Mouse (Mus musculus) Muller cell, postnatal 12 days (primary cell): Measurements from ENCODE around the gene Stat1.

Source experiments
- DNase-seq: peaks from one replicate; pipeline ENCODE4 v3.0.0-alpha.2; 2015; ENCODE audit errors: inconsistent ontology term

Gene Stat1

DNA sequence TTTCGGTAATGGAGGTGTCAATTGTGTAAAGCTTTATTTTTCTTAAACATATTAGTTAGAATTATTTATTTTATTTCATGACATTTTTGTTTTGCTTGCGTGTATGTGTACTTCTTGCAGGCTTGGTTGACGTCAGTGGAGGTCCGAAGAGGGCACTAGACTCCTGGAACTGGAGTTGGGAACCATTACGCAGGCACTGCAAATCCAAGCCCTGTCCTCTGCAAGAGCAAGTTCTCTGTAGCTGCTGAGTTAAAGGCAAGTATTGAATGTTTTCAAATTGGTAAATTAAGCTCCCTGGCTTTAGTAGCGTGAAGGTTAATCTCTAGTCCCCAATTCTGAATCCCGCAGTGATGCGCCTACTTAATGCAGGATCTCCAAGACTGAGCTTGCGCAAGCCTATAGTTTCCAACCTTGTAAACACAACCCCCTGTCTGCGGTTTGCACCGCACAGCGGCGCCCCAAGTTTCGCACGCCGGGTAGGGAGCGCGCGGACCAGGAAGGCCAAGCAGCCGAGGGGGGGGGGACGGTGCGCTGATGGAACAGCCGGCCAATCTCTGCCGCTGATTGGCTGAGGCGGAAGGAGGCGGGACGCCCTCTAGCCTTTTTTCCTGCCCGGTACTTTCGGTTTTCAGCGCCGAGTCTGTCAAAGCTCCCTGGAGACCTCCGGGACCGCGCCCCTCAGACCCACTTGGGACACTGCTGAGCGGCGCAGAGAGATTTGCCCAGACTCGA is at the start of gene Stat1:
Gene Stat1 (plus strand): TSS at position 581 of the 732 bp plus-strand sequence.
- peak; percentile 97 for DNase-seq

DNA sequence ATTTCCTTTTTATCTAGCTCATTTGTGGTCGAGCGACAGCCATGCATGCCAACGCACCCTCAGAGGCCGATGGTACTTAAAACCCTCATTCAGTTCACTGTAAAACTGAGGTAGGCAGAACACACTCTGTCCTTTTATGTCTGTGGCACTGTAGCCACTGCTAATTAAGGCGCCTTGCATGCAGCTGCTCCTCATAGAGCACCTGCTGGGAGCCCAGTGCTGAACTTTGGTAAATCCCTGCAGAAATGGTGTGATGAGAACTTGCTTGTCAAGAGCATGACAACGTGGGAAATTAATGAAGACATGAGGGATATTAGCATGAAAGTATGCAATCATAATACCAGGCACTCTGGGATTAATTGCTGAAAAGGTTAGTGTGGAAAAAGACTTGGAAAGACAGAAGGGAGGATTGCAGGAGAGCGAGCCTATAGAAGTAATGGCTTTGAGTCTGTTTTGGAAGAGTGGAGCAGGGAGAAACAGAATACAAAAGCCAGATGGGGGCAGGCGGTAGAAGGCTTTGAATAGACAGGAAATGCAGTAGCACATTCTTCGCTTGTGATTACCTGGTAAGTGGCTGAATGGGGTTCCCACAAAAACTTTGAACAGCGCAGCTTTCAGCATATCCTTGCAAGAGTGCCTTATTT is 39.4 kb upstream of the Stat1 start:
- DNase-seq = peak; percentile 38

DNA sequence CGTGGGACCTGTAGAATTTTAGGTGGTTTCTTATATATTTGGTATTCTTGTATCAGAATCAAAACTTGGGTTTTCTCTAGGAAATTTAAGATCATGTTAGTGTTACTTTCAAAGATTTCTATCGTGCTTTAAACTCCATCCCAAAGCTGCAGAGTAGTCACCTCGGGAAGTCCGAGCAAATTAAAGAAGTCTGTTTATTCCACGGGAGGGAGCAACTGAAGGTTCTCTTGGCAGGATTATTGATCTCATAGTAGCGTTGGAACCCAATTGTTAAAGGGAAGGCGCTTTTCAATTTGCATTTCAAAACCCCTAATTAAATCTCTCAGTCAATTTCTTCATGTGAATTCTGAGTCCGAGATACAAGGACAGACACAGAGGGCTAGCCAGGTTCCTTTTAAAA is 38.9 kb upstream of the Stat1 start:
- DNase-seq = no peak

DNA sequence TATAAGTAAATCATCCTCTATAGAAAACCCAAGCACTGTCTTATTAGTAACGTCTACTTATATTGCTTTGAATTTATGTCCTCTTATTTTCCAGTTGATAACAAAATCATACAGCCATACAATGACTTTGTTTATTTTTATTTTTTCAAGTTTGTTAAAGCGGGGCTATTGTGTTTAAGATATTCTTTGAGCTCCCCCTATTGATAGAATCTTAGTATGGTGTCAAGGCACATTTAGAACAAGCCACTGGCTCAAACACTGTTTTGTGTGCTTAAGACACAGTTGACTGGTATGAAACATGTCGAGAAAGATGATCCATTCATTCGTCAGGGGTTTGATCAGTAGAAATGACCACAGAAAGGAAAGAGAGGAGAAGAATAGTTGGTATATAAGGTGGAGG is 33.0 kb upstream of the Stat1 start:
- peak; percentile 4 for DNase-seq

DNA sequence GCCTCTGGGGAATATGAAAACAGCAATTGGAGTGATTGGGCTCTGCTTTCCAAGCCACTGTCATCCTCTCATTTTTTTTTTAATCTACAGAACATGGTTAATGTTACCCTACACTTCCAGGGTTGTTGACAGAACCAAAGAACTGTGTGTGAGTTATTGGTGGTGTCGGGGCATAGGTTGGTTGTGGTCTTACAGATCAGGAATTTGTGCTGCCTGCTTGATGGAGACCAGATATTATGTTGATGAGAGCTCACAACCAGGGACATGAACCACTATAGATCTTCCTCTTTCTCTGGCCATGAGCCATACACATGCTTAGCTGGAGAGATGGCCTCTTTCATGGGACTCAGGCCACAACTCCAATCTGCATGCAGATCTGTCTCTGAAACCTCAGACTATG is 32.1 kb upstream of the Stat1 start:
- no peak for DNase-seq

DNA sequence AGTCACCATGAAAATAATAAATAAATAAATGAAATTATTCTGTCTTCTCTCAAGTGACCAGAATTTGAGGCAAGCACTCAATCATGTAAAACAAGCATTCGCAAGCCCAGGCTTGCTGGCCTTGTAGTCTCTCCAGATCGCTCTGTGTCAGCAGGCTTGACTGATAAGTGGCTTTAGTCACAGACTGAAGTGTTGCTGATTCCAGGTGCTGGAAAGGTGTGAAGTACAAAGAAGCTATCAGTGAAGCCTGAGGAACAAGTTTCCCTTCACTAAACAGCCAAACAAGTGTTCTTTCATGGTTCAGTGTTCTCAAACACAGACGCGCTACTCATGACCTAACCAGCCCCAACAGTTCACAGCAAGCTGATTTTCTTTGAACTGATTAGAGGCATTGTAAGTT is 30.6 kb upstream of the Stat1 start:
- DNase-seq = no peak

DNA sequence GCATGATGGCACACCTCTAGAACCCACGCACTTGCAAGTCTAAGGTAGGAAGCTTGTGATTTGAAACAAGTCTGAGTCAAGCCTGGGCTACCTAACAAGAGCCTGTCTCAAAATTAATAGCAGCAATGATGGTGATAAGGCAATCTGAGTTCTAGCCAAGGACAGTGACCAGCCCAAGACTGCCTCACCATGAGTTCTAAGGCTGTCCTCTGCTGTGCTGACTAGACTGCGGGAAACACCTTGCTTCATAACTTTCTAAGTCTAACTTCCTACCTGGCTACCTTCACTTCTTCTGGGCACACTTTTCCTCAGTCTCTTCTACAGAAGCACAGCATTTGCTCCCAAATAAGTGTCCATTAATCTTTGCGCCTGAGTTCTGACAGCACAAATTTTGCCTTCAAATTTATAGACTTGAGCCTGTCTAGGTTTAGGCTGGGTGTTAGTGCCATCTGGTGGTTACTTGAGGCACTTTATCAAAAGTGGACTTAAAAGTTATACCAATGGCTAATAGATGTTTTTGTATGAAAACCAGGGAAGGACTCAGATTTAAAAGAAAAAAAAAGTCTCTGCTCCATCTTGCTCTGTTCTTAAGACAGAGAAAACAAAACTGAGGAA is 20.5 kb upstream of the Stat1 start:
- DNase-seq = no peak

DNA sequence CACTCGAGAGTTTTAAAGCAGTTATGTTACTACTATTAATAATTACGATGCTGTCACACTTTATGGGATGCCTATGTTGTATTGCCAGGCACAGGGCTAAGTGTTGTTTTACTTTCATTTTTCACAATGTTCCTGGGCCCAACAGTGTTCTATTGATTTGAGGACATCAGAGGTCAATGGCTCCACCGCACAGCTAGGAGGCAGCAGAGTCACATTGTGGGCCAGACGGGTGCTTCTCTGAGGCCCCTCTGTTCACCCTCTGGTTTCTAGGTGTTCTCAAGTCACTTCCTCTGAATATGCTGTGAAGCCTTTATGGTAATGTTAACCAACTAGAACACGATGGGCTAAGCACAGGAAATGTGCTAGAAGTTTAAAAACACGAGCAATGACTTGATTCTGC is 18.7 kb upstream of the Stat1 start:
- DNase-seq = no peak

DNA sequence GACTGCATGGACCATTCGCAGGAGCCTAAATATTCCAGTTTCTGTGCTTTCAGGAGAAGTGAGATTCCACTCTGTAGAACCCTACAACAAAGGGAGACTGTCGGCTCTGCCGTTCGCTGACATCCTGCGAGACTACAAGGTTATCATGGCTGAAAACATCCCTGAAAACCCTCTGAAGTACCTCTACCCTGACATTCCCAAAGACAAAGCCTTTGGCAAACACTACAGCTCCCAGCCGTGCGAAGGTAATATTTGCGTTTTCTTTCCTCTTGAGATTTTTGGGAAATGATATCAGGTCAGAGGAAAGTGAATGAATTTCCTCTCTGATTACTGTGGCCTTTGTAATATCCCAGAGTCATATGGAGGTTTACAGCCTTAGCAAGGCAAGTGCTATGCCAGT is 16.4 kb upstream of the Stat1 start:
- no peak for DNase-seq

DNA sequence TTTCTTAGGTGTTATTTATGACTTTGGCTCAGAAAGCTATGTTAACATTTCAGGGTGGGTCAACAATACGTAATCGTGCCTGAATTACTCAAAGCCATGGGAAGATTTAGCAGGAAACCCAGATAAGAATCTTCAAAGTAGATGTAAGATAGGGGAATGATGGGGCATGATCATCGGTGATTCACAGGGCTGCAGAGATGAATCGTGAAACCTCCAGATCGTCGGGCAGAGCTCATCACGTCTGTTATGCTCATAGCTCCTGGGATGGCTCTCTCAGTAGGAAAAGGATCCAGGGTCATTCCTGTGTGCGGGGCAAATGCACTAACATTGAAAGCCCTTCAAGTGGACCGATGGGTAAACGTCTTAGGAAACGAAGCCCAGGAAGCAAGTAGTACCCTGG is 12.0 kb upstream of the Stat1 start:
- DNase-seq = no peak

DNA sequence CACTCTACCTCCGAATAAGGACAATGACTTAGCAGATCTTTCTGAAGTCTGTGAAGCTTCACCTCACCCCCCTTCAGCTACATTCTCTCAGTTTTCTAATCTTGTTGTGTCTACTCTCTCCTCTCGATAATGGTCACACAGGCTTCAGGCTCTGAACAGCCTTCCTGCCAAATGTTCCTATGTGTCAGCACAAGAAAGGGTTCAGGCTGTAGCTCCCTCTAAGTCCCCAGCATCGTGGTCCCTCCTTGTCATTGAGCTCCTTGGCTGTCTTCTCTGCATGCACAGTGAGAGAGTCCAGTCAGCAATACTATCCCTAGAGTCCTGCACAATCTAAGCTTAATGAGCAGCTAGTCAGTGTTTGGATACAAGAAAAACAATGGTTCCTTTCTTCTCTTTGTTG is 8.0 kb upstream of the Stat1 start:
- DNase-seq = peak; percentile 33

DNA sequence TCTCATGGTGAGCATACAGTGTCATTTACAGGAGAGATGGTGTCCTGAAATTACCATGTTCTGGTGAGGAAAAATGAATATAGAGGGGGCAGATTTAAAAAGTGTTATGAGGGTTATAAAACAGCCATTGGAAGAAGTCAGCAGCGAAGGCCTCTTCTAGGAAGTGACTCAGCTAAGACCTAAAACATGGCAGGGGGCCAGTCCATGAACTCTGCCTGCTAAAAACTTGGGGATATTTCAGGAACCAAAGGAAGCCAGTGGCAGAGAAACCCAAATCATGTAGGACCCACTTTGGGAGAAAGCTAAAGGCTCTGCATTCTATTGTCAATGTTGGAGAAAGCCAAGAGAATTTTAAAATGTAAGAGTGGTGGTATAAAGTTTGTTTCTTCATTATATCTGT is 6.9 kb upstream of the Stat1 start:
- no peak for DNase-seq

DNA sequence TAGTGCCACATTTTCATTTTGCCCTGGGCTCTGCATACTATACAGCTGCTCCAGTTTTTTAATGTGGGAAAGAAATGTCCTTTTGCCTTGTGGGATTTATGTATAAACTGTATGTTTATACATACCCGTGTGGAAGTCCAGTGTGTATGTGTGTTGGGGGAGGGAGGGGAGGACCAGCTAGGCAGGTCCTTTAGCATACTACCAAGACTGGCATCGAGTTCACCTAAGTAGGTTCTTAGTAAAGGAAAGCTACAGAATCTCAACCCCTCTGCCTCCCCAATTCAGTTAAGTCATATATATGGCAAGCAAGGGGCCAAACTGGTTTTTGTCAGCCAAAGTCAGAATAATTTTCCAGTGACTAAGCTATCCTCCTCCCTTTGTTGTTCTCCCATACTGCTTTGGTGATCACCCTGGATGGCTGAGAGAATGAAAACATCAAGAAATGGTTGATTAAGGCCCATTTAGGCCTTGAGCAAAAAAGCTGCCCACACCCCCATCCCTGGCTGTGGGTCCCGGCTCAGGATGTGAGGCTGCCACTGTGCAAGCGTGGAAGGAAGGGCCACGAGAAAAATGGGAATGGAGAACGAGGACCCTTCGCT is 6.1 kb upstream of the Stat1 start:
- DNase-seq = no peak

DNA sequence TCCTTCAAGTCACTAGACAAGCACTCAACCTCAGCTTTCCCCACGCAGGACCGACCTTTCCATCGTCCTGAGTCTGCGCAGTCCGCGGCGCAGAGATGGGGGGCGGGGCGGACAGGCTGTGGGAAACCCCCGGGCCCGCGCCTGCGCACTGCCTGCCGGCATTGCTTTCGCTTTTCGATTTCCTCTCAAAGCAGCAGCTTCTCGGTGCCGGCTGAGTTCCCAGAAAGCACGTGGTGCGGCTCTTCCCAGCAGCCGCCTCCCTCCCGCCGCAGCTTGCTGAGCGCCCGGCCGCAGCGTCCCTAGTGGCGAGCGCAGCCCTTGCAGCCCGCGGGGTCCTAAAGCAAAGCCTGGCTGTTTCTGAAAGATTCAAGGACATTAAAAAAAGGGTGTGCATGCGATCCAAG is 5.6 kb upstream of the Stat1 start:
- DNase-seq = peak; percentile 99

DNA sequence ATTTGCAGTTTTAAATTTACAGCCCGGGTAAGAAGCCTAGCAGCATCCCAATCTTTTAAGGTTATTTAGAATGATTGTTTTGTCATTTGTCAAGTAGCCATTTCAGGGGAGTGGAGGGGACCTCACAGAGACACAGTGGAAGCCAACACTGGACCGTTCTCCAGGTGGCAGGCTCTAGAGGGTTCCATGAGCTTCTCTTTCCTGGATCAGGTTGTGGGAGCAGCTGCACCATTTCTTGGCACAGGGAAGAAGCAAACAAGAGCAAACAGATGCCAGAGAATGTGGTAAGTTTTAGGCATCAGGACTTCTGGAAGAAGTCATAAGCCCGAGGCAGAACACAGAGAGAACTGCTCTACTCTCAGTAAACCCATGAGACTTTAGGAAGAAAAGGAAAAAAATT is 2.8 kb upstream of the Stat1 start:
- DNase-seq = no peak

DNA sequence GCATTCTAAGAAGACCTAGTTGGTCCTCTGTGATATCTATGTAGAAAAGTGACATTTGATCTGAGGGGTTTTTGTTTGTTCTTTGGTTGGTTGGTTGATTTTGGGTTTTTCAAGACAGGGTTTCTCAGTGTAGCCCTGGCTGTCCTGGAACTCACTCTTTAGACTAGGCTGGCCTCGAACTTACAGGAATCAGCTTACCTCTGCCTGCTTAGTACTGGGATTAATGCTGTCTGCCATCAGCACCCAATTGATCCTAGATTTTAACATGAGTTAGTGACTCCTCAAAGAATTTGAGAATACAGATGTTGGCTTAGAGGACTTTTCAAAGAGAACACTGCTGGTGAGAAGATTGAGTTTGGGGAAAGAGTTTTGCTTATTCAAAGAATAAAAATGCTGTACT is 1.5 kb upstream of the Stat1 start:
- no peak for DNase-seq

DNA sequence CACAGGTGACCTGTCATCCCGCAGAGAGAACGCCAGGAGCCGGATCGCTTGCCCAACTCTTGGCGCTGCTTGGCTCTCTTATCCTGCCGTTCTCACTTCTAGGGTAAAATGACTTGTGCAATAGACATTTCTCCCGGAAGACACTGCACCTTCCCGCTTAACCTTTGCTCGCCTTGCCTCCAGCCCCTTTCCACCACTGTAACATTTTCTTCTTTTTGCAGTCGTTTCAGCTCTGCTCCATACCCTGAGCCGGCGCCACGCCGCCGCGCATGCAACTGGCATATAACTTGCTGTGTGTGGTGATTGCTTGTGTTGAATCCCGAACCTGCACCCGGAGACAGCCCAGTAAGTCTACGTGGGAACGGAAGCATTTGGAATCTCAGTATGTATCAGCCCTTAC is 451 bp downstream of the Stat1 start:
- no peak for DNase-seq

DNA sequence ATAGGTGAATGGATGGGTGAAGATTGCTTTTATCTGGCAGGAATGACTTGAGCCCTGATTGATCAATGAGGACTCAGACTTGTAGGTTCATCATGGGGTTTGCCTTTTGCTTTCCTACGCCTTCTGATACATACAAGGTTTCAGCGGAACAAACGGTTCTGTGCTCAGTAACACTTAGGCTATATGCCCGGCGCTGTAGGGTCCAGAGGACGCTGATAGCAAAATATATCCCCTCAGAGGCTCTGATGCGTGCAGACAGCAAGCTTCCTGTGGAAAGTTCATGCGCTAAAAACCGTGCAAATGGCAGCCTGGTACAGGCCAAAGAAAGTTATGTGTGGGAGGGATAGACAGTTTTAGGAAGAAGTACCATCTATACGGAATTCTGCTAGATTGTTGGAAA is 951 bp downstream of the Stat1 start:
- DNase-seq = peak; percentile 14

DNA sequence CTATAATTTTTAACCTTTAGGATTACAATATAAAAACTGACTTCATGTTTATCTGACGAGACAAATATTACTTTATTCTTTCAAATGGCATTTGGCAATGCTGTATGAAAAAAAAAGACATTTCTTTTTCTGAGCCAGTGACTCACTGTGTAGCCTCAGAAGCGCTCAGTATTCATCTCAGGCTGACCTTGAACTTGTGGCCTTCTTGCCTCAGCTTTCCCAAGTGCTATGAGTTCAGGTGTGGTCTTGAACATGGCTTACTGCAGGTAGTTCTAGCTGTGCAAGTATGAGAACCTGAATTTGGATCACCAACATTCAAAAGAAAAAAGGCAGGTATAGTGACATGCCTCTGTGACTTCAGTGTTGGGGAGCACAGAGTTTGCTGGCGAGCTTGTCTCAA is 1.8 kb downstream of the Stat1 start:
- DNase-seq = no peak

DNA sequence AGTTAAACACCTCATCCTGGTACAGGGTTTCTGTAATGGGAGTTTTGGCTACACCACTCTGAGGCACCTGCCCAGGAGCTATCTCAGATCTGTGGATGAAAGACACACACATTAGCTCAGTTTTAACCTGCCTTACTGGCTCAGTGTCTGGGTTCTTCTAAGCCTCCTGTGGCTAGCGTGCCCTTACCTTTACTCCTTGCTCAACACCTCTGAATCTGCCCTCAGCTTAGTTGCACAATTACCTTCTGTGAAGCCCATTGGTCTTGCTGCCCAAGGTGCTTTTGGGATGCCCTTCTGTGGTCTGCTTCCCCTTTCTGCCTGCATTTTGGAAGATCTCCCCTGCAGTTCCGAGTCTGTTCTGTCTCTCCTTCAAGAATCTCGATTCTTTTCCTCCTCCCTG is 5.6 kb downstream of the Stat1 start:
- DNase-seq = no peak

DNA sequence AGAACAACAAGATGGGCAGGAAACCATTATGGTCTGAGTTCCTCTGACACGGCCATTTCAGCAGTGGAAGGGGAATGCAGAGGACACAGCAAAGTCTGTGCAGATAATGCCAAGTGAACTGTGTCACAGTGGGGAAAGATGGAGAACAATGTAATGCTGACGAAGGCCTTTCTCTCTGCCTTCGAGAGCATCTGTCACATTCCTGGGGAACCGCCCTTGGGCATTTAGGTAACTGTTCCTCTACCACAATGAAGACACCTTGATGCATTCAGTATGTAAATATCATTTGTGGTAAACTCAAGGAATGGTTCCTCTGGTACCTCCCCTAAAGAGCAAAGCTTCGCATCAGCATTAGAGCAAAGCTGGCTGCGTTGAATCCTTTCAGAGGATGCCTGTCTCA is 8.1 kb downstream of the Stat1 start:
- no peak for DNase-seq

DNA sequence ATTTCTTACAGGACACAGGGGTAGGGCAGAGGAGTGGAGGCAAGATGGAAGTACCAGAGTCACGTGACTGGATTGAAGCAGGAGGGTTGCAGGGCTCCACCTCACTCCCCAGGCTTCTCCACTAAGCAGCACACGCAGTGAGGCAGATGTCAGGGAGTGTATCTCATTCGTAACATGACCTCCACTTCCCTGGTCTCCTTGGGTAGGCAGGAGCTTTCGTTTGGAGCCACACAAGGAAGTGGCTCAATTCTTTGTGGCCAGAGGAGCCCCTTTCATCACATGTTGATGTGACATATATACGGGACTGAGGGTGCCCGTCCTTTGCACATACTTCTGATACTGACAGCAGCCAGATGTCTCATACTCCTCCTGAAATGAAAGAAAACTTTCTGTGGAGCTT is 10.6 kb downstream of the Stat1 start:
- DNase-seq = no peak

DNA sequence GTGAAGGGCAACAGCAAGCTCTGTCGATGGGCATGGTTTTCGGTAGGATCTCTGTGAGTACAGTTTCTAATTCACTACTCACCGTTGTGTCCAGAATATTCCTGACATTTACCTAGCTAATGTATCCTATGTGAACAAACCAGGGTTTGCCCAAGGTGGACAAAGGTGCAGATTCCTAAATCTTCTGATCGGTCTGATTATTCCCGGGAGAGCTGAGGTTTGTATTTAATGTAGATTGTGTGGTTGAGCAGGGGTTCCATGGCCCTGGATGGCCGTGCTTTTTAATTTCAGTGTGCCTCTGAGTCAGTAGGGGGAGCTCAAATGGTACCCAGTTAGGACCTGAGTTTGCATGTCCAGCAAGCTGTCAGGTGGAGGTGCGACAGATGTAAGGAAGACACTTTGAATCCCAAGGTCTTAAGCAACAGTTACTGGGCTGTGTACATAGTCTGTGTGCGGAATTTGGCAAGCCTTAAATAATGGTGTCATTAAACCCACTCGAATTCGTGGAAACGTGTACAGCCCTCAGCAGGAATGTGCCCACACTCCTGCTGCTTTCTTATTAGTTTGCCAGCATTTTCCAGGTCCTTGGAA is 12.6 kb downstream of the Stat1 start:
- DNase-seq = no peak
